Comparison of ENCODE assay signal across 15 mouse cellular contexts in the genomic region with DNA sequence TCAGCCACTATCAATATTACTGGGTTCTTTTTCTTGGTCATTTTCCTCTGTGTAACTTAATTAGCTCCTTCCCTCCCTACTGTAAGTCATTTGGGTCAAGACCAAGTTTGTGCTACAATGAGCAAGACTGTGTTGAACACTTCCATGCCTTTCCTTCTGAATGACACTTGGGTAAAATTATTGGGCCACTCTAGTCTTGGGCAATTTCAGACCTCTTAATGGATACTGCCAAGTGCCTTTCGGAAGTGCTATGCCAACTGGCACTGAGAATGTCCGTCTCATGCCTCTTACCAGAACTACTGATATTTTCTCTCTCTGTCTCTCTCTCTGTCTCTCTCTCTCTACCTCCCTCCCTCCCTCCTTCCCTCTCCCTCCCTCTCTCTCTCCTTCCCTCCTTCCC.
"Had no signal": no experiment of that assay in that cellular context is flagged by ENCODE, and none has a peak within 500 bp of the region (broad histone marks: within the 10 kb centered on the region; RNA-seq: fewer than 3 reads in every experiment).

No protein-coding gene starts in this region.

- H3K36me3 ChIP-seq: kidney, embryonic 15.5 days had no signal

- H3K4me2 ChIP-seq: kidney, embryonic 15.5 days; liver, embryonic 11.5 days; midbrain, embryonic 11.5 days had no signal

- H3K4me3 ChIP-seq: kidney, embryonic 15.5 days; left cerebral cortex, adult 2 months; megakaryocyte, embryonic 14.5 days had no signal

- H3K9ac ChIP-seq: kidney, embryonic 15.5 days; liver, embryonic 14.5 days; liver, postnatal 0 days had no signal

- H3K9me3 ChIP-seq: kidney, embryonic 15.5 days; megakaryocyte, embryonic 14.5 days had no signal

- H3K27ac ChIP-seq: left cerebral cortex, adult 2 months; liver, embryonic 14.5 days had no signal

- ATAC-seq: liver, postnatal 0 days had no signal

- H3K27me3 ChIP-seq: kidney, embryonic 15.5 days had no signal

- DNase-seq: kidney, adult 11 months; kidney, adult 8-10 months; kidney, postnatal 10 days; kidney, postnatal 36 days; layer of hippocampus, postnatal 36 days; liver, postnatal 0 days; midbrain, embryonic 14.5 days; thymus, adult 18-20 months; thymus, postnatal 36 days had no signal
